Mouse (Mus musculus): ENCODE measurements around the gene Larp4b.
"Not testable (repeated sequence)": the region's sequence is repeated elsewhere in the genome, so short reads cannot be mapped to it uniquely, and the experiment has no call there.

The Larp4b gene

GRCm38 (mm10) chr13:9093316-9094155 is at the start of gene Larp4b:
Gene Larp4b, plus strand, starts transcription at chr13:9093881.
- DNase-seq = peak; percentile 95 to 99

DNA sequence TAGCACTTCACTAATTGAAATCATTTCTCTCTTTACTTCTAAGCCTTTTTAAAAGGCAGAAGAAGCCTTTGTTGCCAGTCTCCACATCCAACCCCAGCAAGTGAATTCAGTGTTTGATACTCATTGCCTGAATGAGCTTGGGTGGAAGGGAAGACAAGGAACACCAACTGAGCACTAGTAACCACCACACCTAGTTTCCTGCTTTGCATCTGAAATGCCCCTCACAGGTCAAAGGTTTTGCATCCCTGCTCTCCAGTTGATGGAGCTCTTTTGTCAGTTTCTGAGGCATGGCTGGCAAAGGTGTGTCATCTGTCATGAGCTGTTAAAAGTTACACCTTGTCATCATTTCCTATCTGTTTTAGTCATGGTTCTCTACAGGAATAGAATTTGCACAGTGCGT is 49.0 kb upstream of the Larp4b start:
- no peak for DNase-seq

DNA sequence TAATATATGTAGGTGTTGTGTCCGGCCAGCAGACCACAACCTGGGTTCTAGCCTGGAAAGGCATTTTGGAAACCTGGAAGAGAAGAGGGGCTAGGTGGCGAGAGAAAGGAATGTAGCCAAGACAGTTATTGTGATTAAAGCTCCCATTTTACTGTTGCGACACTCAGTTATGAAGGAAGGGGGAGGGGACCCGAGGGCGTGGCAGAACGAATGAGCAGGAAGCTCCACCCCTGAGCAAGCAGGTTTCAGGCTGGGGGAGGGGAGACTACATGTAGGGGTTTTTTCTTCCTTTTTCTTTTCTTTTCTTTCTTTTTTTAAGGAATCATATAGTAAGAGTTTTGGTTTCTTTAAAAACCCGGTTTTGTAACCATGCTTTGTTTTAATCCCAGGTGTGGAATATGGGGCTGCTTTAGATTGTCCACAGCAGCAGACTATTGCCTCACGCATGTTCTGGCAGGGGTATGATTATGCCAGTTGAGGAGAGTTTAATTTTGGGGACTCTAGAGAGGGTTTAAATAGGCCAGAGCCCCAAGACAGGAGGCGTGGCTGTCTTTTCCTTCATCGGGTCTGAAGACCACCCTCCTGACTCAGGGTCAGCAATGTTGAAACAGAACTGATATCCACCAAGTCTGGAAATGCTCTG is 41.5 kb upstream of the Larp4b start:
- DNase-seq = not testable (repeated sequence)

DNA sequence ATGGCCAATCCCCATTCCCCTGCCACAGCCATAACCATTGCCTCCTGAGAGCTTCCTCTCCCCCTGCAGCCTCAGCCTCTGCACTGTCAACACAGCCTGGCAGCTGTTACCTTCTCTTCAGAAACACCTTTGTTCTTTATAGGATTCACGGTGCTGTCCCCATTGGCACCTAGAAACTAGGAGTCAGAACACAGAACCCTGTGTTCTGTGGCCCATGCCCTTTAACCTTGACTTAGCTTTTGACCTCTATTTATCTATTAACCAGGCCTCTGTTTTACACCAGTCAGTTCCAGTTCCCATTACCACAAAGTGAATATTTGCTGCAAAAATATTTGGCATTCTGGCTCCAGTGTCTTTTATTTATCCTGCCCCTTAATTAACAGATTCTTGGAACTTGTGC is 36.4 kb upstream of the Larp4b start:
- DNase-seq = no peak

DNA sequence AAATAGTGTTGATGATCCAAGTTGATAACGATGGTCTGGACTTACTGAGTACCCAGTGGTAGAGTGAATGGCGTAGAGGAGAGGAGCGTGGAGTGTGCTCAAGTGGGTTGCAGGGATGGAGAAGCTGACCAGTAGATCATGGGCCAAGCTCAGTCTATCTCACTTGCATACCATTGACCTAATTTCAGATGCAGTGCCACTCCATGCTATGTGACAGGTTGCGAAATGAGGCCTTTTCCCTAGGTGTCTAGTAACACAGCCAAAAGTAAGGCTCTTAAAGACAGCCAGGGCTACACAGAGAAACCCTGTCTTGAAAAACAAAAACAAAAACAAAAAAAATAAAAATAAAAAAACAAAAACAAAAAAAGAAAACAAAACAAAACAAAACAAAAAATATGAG is 35.0 kb upstream of the Larp4b start:
- DNase-seq = no peak

- DNase-seq = no peak
These were observed 32.3 kb upstream of the Larp4b start for GRCm38 (mm10) chr13:9061394-9061793.

DNA sequence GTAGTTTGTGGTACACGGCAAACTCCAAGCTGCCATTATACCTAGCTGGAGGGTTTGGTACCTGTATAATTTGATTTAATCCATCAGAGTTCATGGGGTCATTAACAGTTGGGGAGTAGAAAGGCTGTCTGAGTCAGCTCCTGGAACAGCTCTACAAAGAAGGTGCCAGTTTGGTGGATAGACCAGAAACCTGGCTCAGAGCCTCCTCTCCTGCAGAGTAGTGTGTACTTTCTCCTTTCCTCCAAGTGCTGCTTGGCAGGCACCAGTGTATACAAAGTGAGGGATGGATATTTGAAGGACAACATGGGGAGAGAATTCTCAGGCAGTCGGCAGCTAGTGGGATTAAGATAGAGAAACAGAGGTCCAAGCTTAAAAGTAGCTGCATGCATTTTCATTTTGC is 29.5 kb upstream of the Larp4b start:
- peak; percentile 60 to 72 for DNase-seq

- DNase-seq = no peak
These were observed 27.6 kb upstream of the Larp4b start for GRCm38 (mm10) chr13:9066107-9066506.

GRCm38 (mm10) chr13:9071008-9071407 is 22.7 kb upstream of the Larp4b start:
- no peak for DNase-seq

DNA sequence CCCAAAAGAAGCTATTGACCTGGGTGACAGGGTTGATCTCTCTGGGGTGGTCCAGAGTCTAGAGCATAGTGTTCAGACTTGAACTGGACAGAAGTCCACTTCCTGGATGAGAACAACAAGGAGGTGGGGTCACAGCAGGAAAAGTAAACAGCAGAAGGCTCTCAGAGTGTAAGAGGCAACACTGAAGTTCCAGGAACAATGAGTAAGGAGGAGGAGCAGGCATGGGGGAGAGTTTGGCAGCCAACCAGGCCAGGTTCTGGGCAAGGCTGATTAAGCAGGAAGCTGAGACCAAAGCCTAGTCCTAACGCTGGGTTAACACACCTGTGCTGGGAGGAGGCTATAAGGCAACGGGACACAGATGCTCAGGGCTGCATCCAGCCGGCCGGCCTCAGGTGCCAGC is 19.9 kb upstream of the Larp4b start:
- no peak for DNase-seq

GRCm38 (mm10) chr13:9075825-9076592 is 17.7 kb upstream of the Larp4b start:
- no peak for DNase-seq

GRCm38 (mm10) chr13:9082128-9082883 is 11.4 kb upstream of the Larp4b start:
- no peak for DNase-seq

- DNase-seq = peak; percentile 40 to 76
These were observed 702 bp downstream of the Larp4b start for GRCm38 (mm10) chr13:9094186-9094980.

GRCm38 (mm10) chr13:9099289-9099688 is 5.6 kb downstream of the Larp4b start:
- DNase-seq = no peak

DNA sequence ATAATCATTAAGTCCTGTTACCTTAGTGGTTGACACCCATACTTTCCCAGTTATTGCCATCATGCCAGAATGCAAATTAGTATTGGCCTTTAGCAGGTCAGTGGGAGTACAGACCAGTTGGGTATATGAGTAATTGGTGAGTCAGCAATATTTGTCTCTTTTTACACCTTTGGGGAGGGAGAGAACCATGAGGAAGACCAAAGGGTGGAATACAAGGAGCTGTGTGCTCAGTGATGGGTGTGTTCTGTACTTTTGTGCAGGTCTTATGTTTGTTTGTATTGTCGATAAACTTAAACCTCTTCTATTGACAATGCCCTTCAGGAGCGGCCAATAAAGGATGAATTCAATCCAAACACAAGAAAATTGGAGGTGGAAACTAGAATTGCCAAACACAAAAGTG is 6.8 kb downstream of the Larp4b start:
- DNase-seq = no peak

GRCm38 (mm10) chr13:9106246-9106645 is 12.6 kb downstream of the Larp4b start:
- no peak for DNase-seq

- no peak for DNase-seq
These were observed 13.5 kb downstream of the Larp4b start for GRCm38 (mm10) chr13:9106992-9107858.

DNA sequence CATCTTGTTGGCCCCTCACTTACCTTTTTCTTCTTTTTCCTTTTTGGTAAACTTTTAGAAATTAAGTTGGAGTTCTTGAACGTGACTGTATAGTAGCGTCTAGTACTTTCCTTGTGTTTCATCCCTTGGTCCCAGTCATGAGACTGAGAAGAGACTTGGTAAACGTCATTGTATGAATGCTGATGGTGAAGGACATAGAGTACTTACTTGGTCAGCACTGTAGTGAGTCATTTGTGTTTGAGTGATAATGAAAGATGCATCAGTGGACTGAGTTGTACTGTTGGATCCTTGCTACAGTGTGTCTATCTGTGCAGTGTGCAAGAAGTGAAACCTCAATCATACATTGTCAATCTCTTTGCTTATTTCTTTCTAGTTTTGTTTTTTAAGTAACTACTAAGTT is 20.1 kb downstream of the Larp4b start:
- no peak for DNase-seq

DNA sequence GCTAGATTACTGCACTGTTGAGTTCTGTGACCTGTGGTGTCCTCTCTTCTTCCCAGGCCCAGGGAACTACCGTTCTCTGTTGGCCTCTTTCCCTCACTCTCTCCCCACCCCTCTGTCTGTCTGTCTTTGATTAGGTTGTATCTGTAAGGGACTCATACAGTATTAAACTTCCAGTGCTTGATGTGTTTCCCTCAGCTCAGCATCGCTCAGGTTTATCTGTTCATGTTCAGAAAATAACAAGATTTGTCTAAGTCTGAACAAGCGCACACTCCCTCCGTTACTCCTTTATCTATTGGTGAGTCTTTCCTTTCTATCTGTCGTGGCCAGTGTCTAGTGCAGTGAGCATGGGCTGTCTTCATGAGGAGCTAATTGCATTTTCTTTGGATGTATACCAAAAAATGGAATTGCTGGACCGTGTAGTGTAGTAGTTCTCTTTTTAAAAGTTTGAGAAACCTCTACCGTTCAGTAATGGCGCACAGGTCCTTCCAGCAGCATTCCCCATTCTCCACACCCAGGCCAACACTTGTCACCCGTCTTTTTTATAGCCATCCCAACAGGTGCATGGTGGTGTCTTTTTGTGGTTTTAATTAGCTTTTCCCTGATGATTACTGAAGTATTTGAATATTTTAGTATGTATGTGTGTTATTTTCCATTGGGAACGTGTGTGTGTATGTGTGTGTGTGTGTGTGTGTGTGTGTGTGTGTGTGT is 27.3 kb downstream of the Larp4b start:
- DNase-seq = no peak

GRCm38 (mm10) chr13:9122045-9122444 is 28.4 kb downstream of the Larp4b start:
- DNase-seq = no peak

Data from kidney, postnatal 25 days (tissue).